Mouse (Mus musculus) gonadal fat pad, adult 2 months (tissue): Measurements from ENCODE around the gene Vmn2r6. TPM values are rescaled to one million over a fixed set of nuclear protein-coding genes. Genes with fewer than 3 reads are reported as not detected.
"Not testable (repeated sequence)": the region's sequence is repeated elsewhere in the genome, so short reads cannot be mapped to it uniquely, and the experiment has no call there.

Experiments used
- DNase-seq: peaks from one replicate; pipeline ENCODE4 v3.0.0-alpha.2; 2012; ENCODE audit warnings: low read depth
- polyA plus RNA-seq: library from polyadenylated mRNA; depleted of rRNA; stranded (reverse); fragments of >200 nt; gene quantifications from 2 replicates; pipeline ENCODE4 v1.2.3, GENCODE M21; 2012; rRNA removed

Vmn2r6 gene
- polyA plus RNA-seq, result not detected in 2 replicates

- DNase-seq, result not testable (repeated sequence)
Measured at GRCm38 (mm10) chr3:64565730-64566129, at the start of gene Vmn2r6. TSS of gene Vmn2r6 (minus strand) at chr3:64565830.

- no peak for DNase-seq
Measured at GRCm38 (mm10) chr3:64587618-64588017, 22.0 kb upstream of the Vmn2r6 start.

- DNase-seq, result not testable (repeated sequence)
Measured at GRCm38 (mm10) chr3:64568793-64569192, 3.2 kb upstream of the Vmn2r6 start.

- not testable (repeated sequence) for DNase-seq
Measured at GRCm38 (mm10) chr3:64523585-64523984, 42.0 kb downstream of the Vmn2r6 start.

- DNase-seq, result not testable (repeated sequence)
Measured at GRCm38 (mm10) chr3:64509742-64510141, 55.9 kb downstream of the Vmn2r6 start, which contains the start of gene Vmn2r5. TSS of gene Vmn2r5 (minus strand) at chr3:64509842.

Other genes starting within 250 kb of the Vmn2r6 start
- gene Vmn2r4, start 150.5 kb downstream of the Vmn2r6 start, polyA plus RNA-seq, result not detected in 2 replicates
- not detected in 2 replicates for gene Vmn2r5, start 56.0 kb downstream of the Vmn2r6 start, polyA plus RNA-seq